Mouse (Mus musculus): ENCODE results near the gene Rag2.

Rag2 gene

GRCm38 (mm10) chr2:101624526-101624925, at the start of gene Rag2:
Gene Rag2, plus strand, starts transcription at chr2:101624718.
- no peak for DNase-seq

GRCm38 (mm10) chr2:101577243-101577642, 47.3 kb upstream of the Rag2 start:
- no peak for DNase-seq

- no peak for DNase-seq
These were observed 44.5 kb upstream of the Rag2 start for GRCm38 (mm10) chr2:101580027-101580426.

- no peak for DNase-seq
These were observed 44.1 kb upstream of the Rag2 start for GRCm38 (mm10) chr2:101580428-101580827.

- no peak for DNase-seq
These were observed 43.5 kb upstream of the Rag2 start for GRCm38 (mm10) chr2:101580977-101581376.

- no peak for DNase-seq
These were observed 43.1 kb upstream of the Rag2 start for GRCm38 (mm10) chr2:101581418-101581817.

- DNase-seq, result peak; percentile 29
These were observed 33.2 kb upstream of the Rag2 start for GRCm38 (mm10) chr2:101591356-101591755.

- peak; percentile 65 for DNase-seq
These were observed 32.3 kb upstream of the Rag2 start for GRCm38 (mm10) chr2:101592023-101592841.

GRCm38 (mm10) chr2:101592886-101593285, 31.6 kb upstream of the Rag2 start:
- no peak for DNase-seq

GRCm38 (mm10) chr2:101594681-101595080, 29.8 kb upstream of the Rag2 start:
- DNase-seq, result no peak

GRCm38 (mm10) chr2:101597186-101597585, 27.3 kb upstream of the Rag2 start:
- peak; percentile 25 for DNase-seq

GRCm38 (mm10) chr2:101598190-101599181, 26.0 kb upstream of the Rag2 start:
- DNase-seq, result no peak

- peak; percentile 63 for DNase-seq
These were observed 23.8 kb upstream of the Rag2 start for GRCm38 (mm10) chr2:101600703-101601102.

- DNase-seq, result no peak
These were observed 21.4 kb upstream of the Rag2 start for GRCm38 (mm10) chr2:101603099-101603498.

GRCm38 (mm10) chr2:101608232-101608894, 16.2 kb upstream of the Rag2 start:
- peak; percentile 34 for DNase-seq

GRCm38 (mm10) chr2:101610861-101611260, 13.7 kb upstream of the Rag2 start:
- no peak for DNase-seq

- DNase-seq, result no peak
These were observed 8.8 kb upstream of the Rag2 start for GRCm38 (mm10) chr2:101615464-101616305.

GRCm38 (mm10) chr2:101618373-101618772, 6.1 kb upstream of the Rag2 start:
- no peak for DNase-seq

- no peak for DNase-seq
These were observed 3.6 kb upstream of the Rag2 start for GRCm38 (mm10) chr2:101620899-101621298.

- DNase-seq, result no peak
These were observed 2.9 kb upstream of the Rag2 start for GRCm38 (mm10) chr2:101621611-101622010.

- no peak for DNase-seq
These were observed 1.5 kb upstream of the Rag2 start for GRCm38 (mm10) chr2:101623042-101623441.

- DNase-seq, result no peak
These were observed 507 bp upstream of the Rag2 start for GRCm38 (mm10) chr2:101624011-101624410.

Measured in embryo, embryonic 11 days (tissue).